Mouse (Mus musculus) stomach, postnatal 0 days (tissue): ENCODE results near the gene Mical2.

ENCODE experiments used
- CTCF ChIP-seq: IDR thresholded peaks from 2 replicates; pipeline ENCODE4 v1.5.1; 2016; ENCODE audit warnings: antibody characterized with exemption, low read depth, mild to moderate bottlenecking, moderate library complexity
- EP300 ChIP-seq: optimal IDR thresholded peaks from 2 replicates; pipeline ENCODE3; 2016; ENCODE audit warnings: antibody characterized with exemption

DNA sequence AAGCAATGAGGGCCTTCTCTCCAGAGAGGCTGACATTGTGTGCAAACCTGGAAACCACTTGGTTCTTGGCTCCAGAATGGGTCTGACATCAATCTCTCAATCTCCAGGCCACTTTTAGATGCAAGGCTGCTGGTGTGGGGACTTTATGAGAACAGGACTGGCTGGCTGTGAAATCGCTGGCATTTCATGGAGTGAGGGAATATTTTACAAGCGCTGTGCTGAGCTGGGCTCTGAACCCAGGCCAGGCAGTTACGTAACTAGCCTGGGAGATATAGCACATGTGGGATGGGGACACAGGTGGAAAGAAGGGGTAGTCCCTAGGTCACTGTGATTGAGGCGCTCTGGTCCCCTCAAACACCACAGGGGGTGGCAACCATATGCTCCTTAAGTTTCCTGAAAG is 33.4 kb upstream of the Mical2 start:
- no peak for TF ChIP-seq CTCF
- TF ChIP-seq EP300 = no peak
